Mouse (Mus musculus) T-helper 17 cell (primary cell): ENCODE data around the gene Vma21-ps.
"Not testable (repeated sequence)": the region's sequence is repeated elsewhere in the genome, so short reads cannot be mapped to it uniquely, and the experiment has no call there.

Experiments used
- in situ Hi-C, 2 experiments: fragments of 300-600 bp; cut with MboI, MseI; formaldehyde crosslinking; loops; 1 replicate in 1 of 2; 2 replicates in 1 of 2; pipeline ENCODE4 v1.15.1; 2025; ENCODE audit warnings: high pct_unique_total_duplicates in 2 of 2

Vma21-ps gene

DNA sequence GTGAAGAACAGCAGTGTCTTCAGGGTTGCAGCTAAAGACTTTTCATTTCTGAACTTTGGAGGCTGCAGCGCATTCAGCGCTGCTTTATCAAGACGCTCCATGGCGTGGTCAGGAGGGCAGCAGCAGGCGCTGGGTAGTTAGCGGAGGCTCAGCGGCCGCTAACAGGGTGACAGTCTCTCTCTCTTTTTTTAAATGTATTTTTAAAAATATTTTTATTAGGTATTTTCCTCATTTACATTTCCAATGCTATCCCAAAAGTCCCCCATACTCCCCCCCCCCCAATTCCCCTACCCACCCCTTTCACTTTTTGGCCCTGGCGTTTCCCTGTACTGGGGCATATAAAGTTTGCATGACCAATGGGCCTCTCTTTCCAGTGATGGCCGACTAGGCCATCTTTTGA, at the start of gene Vma21-ps:
Vma21-ps (minus strand) TSS at position 101 of the 400 bp plus-strand sequence.
- in situ Hi-C loops = not testable (repeated sequence)

DNA sequence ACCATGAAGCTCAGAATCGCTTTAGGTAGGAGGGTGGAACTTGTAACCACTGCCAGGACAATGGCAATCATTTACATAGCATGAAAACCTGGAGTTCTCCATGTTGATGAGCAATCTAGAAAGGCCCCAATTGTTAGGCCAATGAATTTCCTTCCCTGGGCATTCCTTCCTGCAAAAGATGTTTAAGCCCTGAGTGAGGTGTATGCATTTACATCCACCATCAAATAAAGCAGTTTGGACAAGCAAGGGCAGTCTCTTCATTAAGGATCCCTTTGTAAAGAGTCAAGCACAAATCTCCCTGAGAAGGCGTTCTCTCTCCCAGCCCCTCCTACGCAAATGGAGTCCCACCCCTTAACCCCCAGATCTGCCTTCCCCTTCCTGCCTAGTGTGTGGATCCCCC, 46.0 kb upstream of the Vma21-ps start:
- in situ Hi-C loops = no loop called here

DNA sequence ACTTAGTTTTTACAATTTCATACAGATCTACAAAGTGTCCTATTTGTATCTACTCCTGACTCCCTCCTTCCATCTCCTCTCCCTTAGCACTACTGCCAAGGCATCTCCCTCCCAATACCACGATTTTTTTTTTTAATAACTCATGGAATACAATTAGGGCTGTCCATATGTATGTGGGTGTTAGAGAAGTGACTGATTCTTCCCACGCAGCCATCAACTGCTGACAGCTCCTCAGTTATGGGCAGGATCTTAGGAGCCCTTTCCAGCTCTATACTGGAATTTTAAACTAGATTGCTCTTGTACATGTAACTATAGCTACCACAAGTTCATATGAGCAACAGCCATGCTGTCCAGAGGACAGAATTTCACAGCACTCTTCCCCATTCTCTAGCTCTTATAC, 33.6 kb upstream of the Vma21-ps start:
- in situ Hi-C loops = no loop called here

DNA sequence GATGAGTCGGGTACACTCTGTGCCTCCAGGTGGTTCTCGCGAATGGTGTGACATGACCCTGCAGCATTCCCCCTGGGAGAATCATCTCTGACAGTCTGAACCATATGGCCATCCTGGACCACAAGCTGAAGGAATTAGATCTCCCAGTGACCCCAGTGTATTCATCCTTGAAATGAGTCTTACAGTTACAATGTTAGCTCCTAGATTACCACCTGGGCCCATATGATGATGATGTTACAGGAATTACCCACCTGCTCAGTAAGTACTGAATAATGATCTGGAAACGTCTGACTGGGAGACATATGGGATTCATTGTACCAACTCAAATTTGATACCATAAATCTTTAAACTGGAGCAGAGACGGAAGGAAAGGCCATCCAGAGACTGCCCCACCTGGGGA, 29.4 kb upstream of the Vma21-ps start:
- in situ Hi-C loops = no loop called here

DNA sequence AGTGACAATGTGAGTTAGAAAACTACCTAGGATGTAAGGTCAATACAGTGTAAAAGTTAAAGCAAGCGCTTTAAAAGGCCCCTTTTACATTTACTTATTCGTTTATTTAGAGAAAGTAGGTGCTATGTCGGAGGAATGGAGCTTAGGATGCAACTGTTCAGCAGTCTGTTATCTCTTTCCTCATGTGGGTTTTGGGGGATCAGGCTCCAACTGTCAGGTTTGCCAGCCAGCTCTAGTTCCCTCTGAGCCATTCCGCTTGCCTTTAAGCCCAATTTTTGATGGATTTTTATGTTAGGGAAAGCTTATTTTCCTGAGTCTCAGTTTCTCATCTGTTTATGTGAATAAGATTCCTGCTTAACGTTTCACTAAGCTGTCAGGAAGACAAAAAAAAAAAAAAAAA, 22.3 kb upstream of the Vma21-ps start:
- in situ Hi-C loops = no loop called here

DNA sequence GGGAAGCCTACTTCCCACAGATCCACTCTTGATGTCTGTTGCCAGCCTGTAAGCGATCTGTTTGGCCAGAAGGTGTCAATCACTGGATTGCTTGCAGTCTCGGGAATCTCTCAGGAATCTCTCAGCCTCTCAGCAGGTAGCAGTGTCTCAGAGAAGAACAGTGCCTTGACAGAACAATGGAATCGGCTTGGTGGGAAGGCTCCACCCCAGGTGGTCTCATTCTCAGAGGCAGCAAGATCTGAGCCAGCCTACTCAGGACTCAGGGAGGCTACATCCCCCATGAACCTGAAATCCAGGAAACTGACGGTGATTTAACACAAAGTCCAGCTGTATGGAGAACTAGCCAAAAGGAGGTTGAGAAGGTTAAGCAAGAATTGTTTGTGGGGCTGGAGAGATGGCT, 20.5 kb upstream of the Vma21-ps start:
- in situ Hi-C loops = no loop called here

DNA sequence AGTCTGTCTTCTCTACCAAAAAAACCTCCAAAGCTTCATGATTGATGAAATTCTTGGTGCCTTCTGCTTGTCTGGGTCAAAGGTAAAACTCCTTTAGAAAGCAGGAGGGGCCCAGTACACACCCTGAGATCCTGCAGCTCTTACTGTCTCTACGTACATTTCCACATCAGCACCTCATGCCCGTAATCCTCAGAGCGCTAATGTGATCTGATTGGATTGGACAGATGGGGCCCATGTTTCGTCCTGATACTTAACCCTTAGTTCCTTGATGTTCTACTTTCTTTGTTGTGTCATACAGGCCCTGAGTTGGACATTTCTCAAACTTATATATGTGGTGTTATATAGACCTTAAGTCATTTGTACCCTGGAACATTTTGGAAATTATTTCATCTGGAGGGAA, 9.6 kb downstream of the Vma21-ps start:
- in situ Hi-C loops = no loop called here

DNA sequence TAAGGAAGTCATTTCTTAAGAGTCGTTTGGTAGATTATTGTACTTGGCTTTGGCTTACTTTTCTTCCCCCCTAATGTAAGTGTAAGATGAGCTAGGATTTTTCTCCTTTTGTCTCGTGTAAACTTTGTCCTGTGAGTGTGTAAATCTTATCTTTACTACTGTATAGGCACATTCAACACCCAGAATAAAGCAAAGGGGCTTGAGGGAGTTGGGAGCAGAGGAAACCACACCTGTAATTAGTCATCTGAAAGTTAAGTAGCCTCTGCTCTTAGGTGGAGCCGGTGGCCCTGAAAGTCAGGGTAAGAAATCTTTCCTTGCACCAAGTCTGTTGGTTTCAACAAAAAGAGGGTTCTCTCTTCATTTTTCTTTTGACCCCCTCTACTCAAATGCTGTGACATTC, 23.6 kb downstream of the Vma21-ps start:
- in situ Hi-C loops = no loop called here

DNA sequence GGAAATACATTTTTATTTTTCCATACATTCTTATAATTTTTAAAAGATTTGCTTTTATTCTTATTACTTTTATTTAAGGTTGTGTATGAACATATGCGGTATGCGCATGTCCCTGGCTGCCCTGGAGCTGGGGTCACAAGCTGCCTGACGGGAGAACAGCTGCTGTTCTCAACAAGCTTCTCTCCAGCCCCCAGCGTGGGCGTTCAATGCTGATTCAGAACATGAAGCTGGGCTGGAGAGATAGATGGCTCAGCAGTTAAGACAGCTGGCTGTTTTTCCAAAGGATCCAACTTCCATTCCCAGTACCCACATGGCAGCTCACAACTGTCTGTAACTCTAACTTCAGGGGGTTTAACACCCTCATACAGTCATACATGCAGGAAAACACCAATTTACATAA, 35.7 kb downstream of the Vma21-ps start:
- in situ Hi-C loops = no loop called here

DNA sequence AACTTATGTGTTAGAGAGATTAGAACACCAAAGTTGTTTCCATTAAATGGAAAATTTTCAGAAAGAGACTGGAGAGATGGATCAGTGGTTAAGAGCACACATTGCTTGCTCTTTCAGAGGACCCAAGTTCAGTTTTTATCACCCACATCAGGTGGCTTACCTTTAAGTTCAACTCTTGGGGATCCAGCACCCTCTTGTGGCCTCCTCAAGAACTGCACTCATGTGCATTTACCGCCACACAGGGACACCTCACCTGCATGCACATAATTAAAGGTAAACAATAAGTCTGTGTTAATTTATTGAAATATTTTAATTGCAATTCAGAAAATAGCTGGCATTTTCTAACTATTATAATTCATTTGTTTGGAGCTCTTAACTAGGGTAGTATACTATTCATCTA, 37.3 kb downstream of the Vma21-ps start:
- in situ Hi-C loops = loop anchor here in 1 of 2 experiments (5.0 kb wide), 1 partner anchor 558 kb away; no protein-coding TSS in a partner anchor
